Mouse (Mus musculus) heart, embryonic 16.5 days (tissue): ENCODE measurements around the gene Tas2r137. TPM values are rescaled to one million over a fixed set of nuclear protein-coding genes. Genes with fewer than 3 reads are reported as not detected.

ENCODE experiments used
- ATAC-seq: fragments of 200-750 bp; cut with Nextera tagmentation; replicated peaks from 2 replicates; pipeline ENCODE4 v1.8.0; 2017; ENCODE audit warnings: moderate number of reproducible peaks; ENCODE audit not compliant: insufficient read depth, low FRiP score; ENCODE audit errors: extremely low read depth
- H3K27ac ChIP-seq: fragments of 300-500 bp; sonication (generic); 2 replicates; pipeline ENCODE4 v1.5.1; 2014; ENCODE audit warnings: mild to moderate bottlenecking, low read length, control low read depth, moderate library complexity
- H3K27me3 ChIP-seq: fragments of 300-500 bp; sonication (generic); 2 replicates; pipeline ENCODE4 v1.6.1; 2014; ENCODE audit warnings: low read length, mixed read lengths; ENCODE audit not compliant: control insufficient read depth, insufficient read depth
- H3K36me3 ChIP-seq: fragments of 300-500 bp; sonication (generic); 2 replicates; pipeline ENCODE4 v1.6.1; 2014; ENCODE audit not compliant: control insufficient read depth, insufficient read depth
- H3K4me1 ChIP-seq: fragments of 300-500 bp; sonication (generic); 2 replicates; pipeline ENCODE4 v1.6.1; 2014; ENCODE audit warnings: low read length, mixed read lengths; ENCODE audit not compliant: control insufficient read depth, insufficient read depth
- H3K4me2 ChIP-seq: fragments of 300-500 bp; sonication (generic); 2 replicates; pipeline ENCODE4 v1.6.1; 2014; ENCODE audit warnings: low read depth, mild to moderate bottlenecking, control low read depth, low read length
- H3K4me3 ChIP-seq: fragments of 300-500 bp; sonication (generic); 2 replicates; pipeline ENCODE4 v1.5.1; 2014; ENCODE audit warnings: mild to moderate bottlenecking, control low read depth, low read length
- H3K9ac ChIP-seq: fragments of 300-500 bp; sonication (generic); 2 replicates; pipeline ENCODE4 v1.6.1; 2014; ENCODE audit warnings: low read length, control low read depth
- H3K9me3 ChIP-seq: fragments of 300-500 bp; sonication (generic); replicated peaks from 2 replicates; pipeline ENCODE4 v1.6.1; 2016; ENCODE audit warnings: low read length; ENCODE audit not compliant: control insufficient read depth
- WGBS: fragments of 180-500 bp; shearing (Covaris S2); extraction: QIAGEN DNeasy Blood & Tissue Kit; methylation state at CpG from one replicate; pipeline ENCODE4 v1.1.7; 2014; 5-methylcytosine and 5-hydroxymethylcytosine counted together
- polyA plus RNA-seq: library from polyadenylated mRNA; unstranded; fragments of >200 nt; fragmentation: Nextera tagmentation; extraction: Ambion mirVana; gene quantifications from 2 replicates; pipeline ENCODE4 v1.2.1, GENCODE M21; 2015

The Tas2r137 gene
- polyA plus RNA-seq, 1 experiment from 2014 or later: not detected

GRCm38 (mm10) chr6:40476132-40476531, 14.9 kb upstream of the Tas2r137 start:
- H3K4me2 ChIP-seq: no peak overlapping the region
- no peak overlapping the region for H3K9ac ChIP-seq
- H3K4me1 ChIP-seq: peaks cover 5% of the 10 kb centered on the region
- ATAC-seq: no peak
- WGBS: 84% methylated on average over 4 of the region's 4 CpGs
- H3K36me3 ChIP-seq: peaks cover 51% of the 10 kb centered on the region
- no peaks in the 10 kb centered on the region for H3K27me3 ChIP-seq
- no peak overlapping the region for H3K4me3 ChIP-seq
- H3K9me3 ChIP-seq: 0 out of 2 replicates have a peak, but pooled peaks cover 4% of the 10 kb centered on the region
- no peak overlapping the region for H3K27ac ChIP-seq

- H3K9me3 ChIP-seq: 0 out of 2 replicates have a peak, but pooled peaks cover 3% of the 10 kb centered on the region
- H3K27ac ChIP-seq: no peak overlapping the region
- H3K27me3 ChIP-seq: no peaks in the 10 kb centered on the region
- H3K9ac ChIP-seq: no peak overlapping the region
- no peaks in the 10 kb centered on the region for H3K4me1 ChIP-seq
- peaks cover 63% of the 10 kb centered on the region for H3K36me3 ChIP-seq
- 76% methylated on average over 1 of the region's 1 CpGs for WGBS
- no peak overlapping the region for H3K4me3 ChIP-seq
- ATAC-seq: no peak
- H3K4me2 ChIP-seq: no peak overlapping the region
These were observed 11.3 kb upstream of the Tas2r137 start for GRCm38 (mm10) chr6:40479705-40480104.

- H3K4me3 ChIP-seq: no peak overlapping the region
- no peak for ATAC-seq
- H3K36me3 ChIP-seq: peaks cover 48% of the 10 kb centered on the region
These were observed 8.7 kb upstream of the Tas2r137 start for GRCm38 (mm10) chr6:40482318-40482717.

GRCm38 (mm10) chr6:40493229-40493628, 2.2 kb downstream of the Tas2r137 start, which contains the start of gene Tas2r108:
Gene Tas2r108 (plus strand): TSS chr6:40493529.
- H3K27me3 ChIP-seq: no peaks in the 10 kb centered on the region
- no peak within 1 kb of the TSS for H3K4me2 ChIP-seq
- WGBS: 82% methylated on average over 3 of the region's 3 CpGs
- no peak within 1 kb of the TSS for H3K4me3 ChIP-seq
- H3K9ac ChIP-seq: no peak within 1 kb of the TSS
- ATAC-seq: no peak
- no peak within 1 kb of the TSS for H3K27ac ChIP-seq
- H3K4me1 ChIP-seq: no peaks in the 10 kb centered on the region
- no peaks in the 10 kb centered on the region for H3K9me3 ChIP-seq
- no peaks in the 10 kb centered on the region for H3K36me3 ChIP-seq

More at GRCm38 (mm10) chr6:40482318-40482717, 8.7 kb upstream of the Tas2r137 start:
- H3K4me2 ChIP-seq: no peak overlapping the region
- H3K4me1 ChIP-seq: no peaks in the 10 kb centered on the region
- WGBS: 91% methylated on average over 5 of the region's 5 CpGs
- no peaks in the 10 kb centered on the region for H3K27me3 ChIP-seq
- no peak overlapping the region for H3K9ac ChIP-seq
- no peak overlapping the region for H3K27ac ChIP-seq
- H3K9me3 ChIP-seq: no peaks in the 10 kb centered on the region

- Histone ChIP-seq H3K27me3 (no peaks in the 10 kb centered on the region), H3K27ac (no peak within 1 kb of the TSS), H3K9me3 (no peaks in the 10 kb centered on the region), H3K4me2 (no peak within 1 kb of the TSS), H3K4me1 (no peaks in the 10 kb centered on the region), H3K36me3 (no peaks in the 10 kb centered on the region), H3K4me3 (no peak within 1 kb of the TSS), H3K9ac (no peak within 1 kb of the TSS)
- 67% methylated on average over 1 of the region's 1 CpGs for WGBS
- no peak for ATAC-seq
These were observed 28.4 kb downstream of the Tas2r137 start, which contains the start of gene Prss37 for GRCm38 (mm10) chr6:40519408-40519807. Gene Prss37 (minus strand): TSS chr6:40519508.

Other genes with a start within 250 kb of the Tas2r137 start
- gene Agk, start 166.1 kb upstream of the Tas2r137 start, polyA plus RNA-seq: 41.1 and 44.4 TPM in 2 replicates
- gene E330009J07Rik, start 55.1 kb upstream of the Tas2r137 start, polyA plus RNA-seq: 3.9 TPM in 2 replicates
- gene Wee2, start 52.1 kb upstream of the Tas2r137 start, polyA plus RNA-seq: not detected in 2 replicates
- 99.6 and 130 TPM in 2 replicates for gene Ssbp1, start 19.9 kb upstream of the Tas2r137 start, polyA plus RNA-seq
- not detected in 2 replicates for gene Tas2r108, start 2.3 kb downstream of the Tas2r137 start, polyA plus RNA-seq
- gene Prss37, start 28.3 kb downstream of the Tas2r137 start, polyA plus RNA-seq: not detected in 2 replicates
- not detected in 2 replicates for gene Olfr461, start 63.8 kb downstream of the Tas2r137 start, polyA plus RNA-seq
- gene Olfr460, start 78.3 kb downstream of the Tas2r137 start, polyA plus RNA-seq: not detected in 2 replicates
- 0.71 and 0.72 TPM in 2 replicates for gene Clec5a, start 94.6 kb downstream of the Tas2r137 start, polyA plus RNA-seq
- gene Tas2r138, start 122.1 kb downstream of the Tas2r137 start, polyA plus RNA-seq: not detected in 2 replicates
- gene Mgam, start 137.6 kb downstream of the Tas2r137 start, polyA plus RNA-seq: 0.10 and 1.1 TPM in 2 replicates